Mouse (Mus musculus) lung, adult 2 months (tissue): ENCODE measurements around the gene Rgn.

ENCODE experiments used
- CTCF ChIP-seq: fragments of 200-500 bp; IDR thresholded peaks from 2 replicates; pipeline ENCODE4 v1.5.1; 2011; ENCODE audit warnings: mild to moderate bottlenecking, low read length, control low read depth; ENCODE audit not compliant: insufficient read depth
- POLR2A ChIP-seq: fragments of 200-500 bp; IDR thresholded peaks from 2 replicates; pipeline ENCODE4 v1.6.1; 2011; ENCODE audit warnings: low read depth, mild to moderate bottlenecking, control low read depth, low read length, borderline replicate concordance; ENCODE audit errors: extremely low read depth

GRCm38 (mm10) chrX:20571024-20571423, 21.4 kb downstream of the Rgn start:
- TF ChIP-seq CTCF: no peak
- no peak for TF ChIP-seq POLR2A
